Mouse (Mus musculus): Measurements from ENCODE around the gene Sntb2. TPM values are rescaled to one million over a fixed set of nuclear protein-coding genes. Genes with fewer than 3 reads are reported as not detected.
A peak's percentile ranks its signal among the peaks of the same experiment; 100 is the strongest.
"Not testable (repeated sequence)": the region's sequence is repeated elsewhere in the genome, so short reads cannot be mapped to it uniquely, and the experiment has no call there.

Sntb2 gene
- polyA plus RNA-seq, 1 experiment from 2014 or later, result 9.1 TPM

DNA sequence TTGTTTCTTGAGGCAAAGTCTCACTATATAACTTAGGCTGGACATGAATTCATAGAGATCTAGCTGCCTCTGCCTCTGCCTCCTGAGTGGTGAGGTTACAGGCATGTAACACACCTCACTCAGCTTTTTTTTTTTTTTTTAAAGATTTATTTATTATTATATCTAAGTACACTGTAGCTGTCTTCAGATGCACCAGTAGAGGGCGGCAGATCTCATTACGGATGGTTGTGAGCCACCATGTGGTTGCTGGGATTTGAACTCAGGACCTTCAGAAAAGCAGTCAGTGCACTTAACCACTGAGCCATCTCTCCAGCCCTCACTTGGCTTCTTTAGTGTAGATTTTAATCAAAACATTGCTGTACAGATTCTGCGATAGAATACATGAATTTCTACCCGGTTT, 60.8 kb downstream of the Sntb2 start:
- 87% methylated on average over 4 of the region's 4 CpGs for WGBS
- H3K4me1 ChIP-seq (replicated peaks; ENCODE audit: control insufficient read depth, insufficient read depth); H3K27me3 ChIP-seq (ENCODE audit: control insufficient read depth, insufficient read depth, low read length); DNase-seq (ENCODE audit: low spot score); ATAC-seq (ENCODE audit: low FRiP score, low TSS enrichment); H3K36me3 ChIP-seq (ENCODE audit: control insufficient read depth, insufficient read depth, low read length); H3K4me3 ChIP-seq (ENCODE audit: low read depth, low read length); H3K4me2 ChIP-seq (replicated peaks; ENCODE audit: low read depth); H3K27ac ChIP-seq (replicated peaks); H3K9ac ChIP-seq (ENCODE audit: low read length); H3K9me3 ChIP-seq (ENCODE audit: control insufficient read depth, low read length): not testable (repeated sequence)
- peak; percentile 47 for TF ChIP-seq CTCF (IDR thresholded peaks at IDR 0.05; ENCODE audit: low read depth)

GRCm38 (mm10) chr8:106997416-106997815, 61.9 kb downstream of the Sntb2 start:
- WGBS, result 75% methylated on average over 4 of the region's 4 CpGs
- DNase-seq (ENCODE audit: low spot score), result no peak

DNA sequence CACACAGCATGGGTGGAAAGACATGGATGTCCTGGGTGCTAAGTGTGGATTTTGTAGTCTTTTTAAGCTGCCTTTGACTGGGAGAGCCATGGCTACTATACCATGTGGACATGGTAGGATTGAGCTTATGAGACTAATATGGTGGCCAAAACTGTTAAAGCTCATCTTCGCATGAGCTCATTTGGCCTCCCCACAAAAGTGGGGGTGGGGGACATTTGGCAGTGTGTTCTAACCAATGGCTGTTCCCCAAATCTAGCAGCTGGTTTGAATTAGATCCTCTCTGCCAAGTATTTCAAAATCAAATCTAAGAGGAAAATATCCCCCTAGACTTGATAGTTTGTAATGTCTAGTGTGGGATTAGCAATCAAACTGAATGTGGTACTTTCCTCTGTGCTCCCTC, 63.5 kb downstream of the Sntb2 start:
- 74% methylated on average over 1 of the region's 1 CpGs for WGBS
- no peak overlapping the region for H3K4me2 ChIP-seq (replicated peaks; ENCODE audit: low read depth)

More at GRCm38 (mm10) chr8:106997416-106997815, 61.9 kb downstream of the Sntb2 start:
- H3K36me3 ChIP-seq (ENCODE audit: control insufficient read depth, insufficient read depth, low read length), result peaks cover 6% of the 10 kb centered on the region; the same call in 1 of the 2 replicates
- H3K27me3 ChIP-seq (ENCODE audit: control insufficient read depth, insufficient read depth, low read length), result no peaks in the 10 kb centered on the region
- TF ChIP-seq CTCF (IDR thresholded peaks at IDR 0.05; ENCODE audit: low read depth), result no peak
- TF ChIP-seq EP300 (optimal IDR thresholded peaks at IDR 0.05), result no peak
- no peaks in the 10 kb centered on the region for H3K9me3 ChIP-seq (ENCODE audit: control insufficient read depth, low read length)
- no peak overlapping the region for H3K27ac ChIP-seq (replicated peaks)
- H3K4me3 ChIP-seq (ENCODE audit: low read depth, low read length), result no peak overlapping the region
- no peak overlapping the region for H3K9ac ChIP-seq (ENCODE audit: low read length)
- no peak for ATAC-seq (ENCODE audit: low FRiP score, low TSS enrichment)
- no peak overlapping the region for H3K4me2 ChIP-seq (replicated peaks; ENCODE audit: low read depth)
- no peaks in the 10 kb centered on the region for H3K4me1 ChIP-seq (replicated peaks; ENCODE audit: control insufficient read depth, insufficient read depth)

DNA sequence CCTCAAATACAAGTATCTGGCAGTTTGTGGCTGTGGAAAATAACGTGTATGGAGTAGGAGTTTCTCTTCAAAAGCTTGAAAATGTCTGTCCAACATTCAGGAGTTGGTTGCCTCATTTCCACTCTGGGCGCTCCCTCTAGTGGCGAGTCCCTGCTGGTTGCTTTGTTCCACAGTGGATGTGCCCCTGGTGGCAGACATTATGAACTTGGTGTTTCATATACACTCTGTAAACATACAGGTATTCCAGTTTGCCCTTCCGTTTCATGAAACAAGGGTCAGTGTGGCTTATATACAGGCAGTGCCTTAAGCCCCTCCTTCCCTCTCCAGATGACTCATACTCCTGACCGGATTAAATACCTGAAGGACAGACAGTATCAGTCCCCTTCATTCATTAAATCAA, 67.0 kb downstream of the Sntb2 start:
- no peak overlapping the region for H3K9ac ChIP-seq (ENCODE audit: low read length)
- ATAC-seq (ENCODE audit: low FRiP score, low TSS enrichment) (peak; percentile 98), DNase-seq (ENCODE audit: low spot score) (peak; percentile 94)
- 21% methylated on average over 5 of the region's 5 CpGs for WGBS
- no peak overlapping the region for H3K4me3 ChIP-seq (ENCODE audit: low read depth, low read length)
- H3K9me3 ChIP-seq (ENCODE audit: control insufficient read depth, low read length), result no peaks in the 10 kb centered on the region
- peaks cover 2% of the 10 kb centered on the region; the same call in 1 of the 2 replicates for H3K36me3 ChIP-seq (ENCODE audit: control insufficient read depth, insufficient read depth, low read length)
- H3K4me2 ChIP-seq (replicated peaks; ENCODE audit: low read depth), result no peak overlapping the region
- H3K27ac ChIP-seq (replicated peaks), result no peak overlapping the region
- no peaks in the 10 kb centered on the region for H3K4me1 ChIP-seq (replicated peaks; ENCODE audit: control insufficient read depth, insufficient read depth)
- H3K27me3 ChIP-seq (ENCODE audit: control insufficient read depth, insufficient read depth, low read length), result no peaks in the 10 kb centered on the region
- TF ChIP-seq CTCF (IDR thresholded peaks at IDR 0.05; ENCODE audit: low read depth) (peak; percentile 100), EP300 (optimal IDR thresholded peaks at IDR 0.05) (no peak)

More for the DNA sequence above, 63.5 kb downstream of the Sntb2 start:
- Histone ChIP-seq H3K36me3 (ENCODE audit: control insufficient read depth, insufficient read depth, low read length) (peaks cover 6% of the 10 kb centered on the region; the same call in 1 of the 2 replicates), H3K4me1 (replicated peaks; ENCODE audit: control insufficient read depth, insufficient read depth) (no peaks in the 10 kb centered on the region), H3K9ac (ENCODE audit: low read length) (no peak overlapping the region), H3K27ac (replicated peaks) (no peak overlapping the region), H3K4me3 (ENCODE audit: low read depth, low read length) (no peak overlapping the region), H3K9me3 (ENCODE audit: control insufficient read depth, low read length) (no peaks in the 10 kb centered on the region), H3K27me3 (ENCODE audit: control insufficient read depth, insufficient read depth, low read length) (no peaks in the 10 kb centered on the region)
- no peak for TF ChIP-seq EP300 (optimal IDR thresholded peaks at IDR 0.05)
- no peak for TF ChIP-seq CTCF (IDR thresholded peaks at IDR 0.05; ENCODE audit: low read depth)
- ATAC-seq (ENCODE audit: low FRiP score, low TSS enrichment) (no peak; the same call in 1 of the 2 replicates), DNase-seq (ENCODE audit: low spot score) (no peak)

DNA sequence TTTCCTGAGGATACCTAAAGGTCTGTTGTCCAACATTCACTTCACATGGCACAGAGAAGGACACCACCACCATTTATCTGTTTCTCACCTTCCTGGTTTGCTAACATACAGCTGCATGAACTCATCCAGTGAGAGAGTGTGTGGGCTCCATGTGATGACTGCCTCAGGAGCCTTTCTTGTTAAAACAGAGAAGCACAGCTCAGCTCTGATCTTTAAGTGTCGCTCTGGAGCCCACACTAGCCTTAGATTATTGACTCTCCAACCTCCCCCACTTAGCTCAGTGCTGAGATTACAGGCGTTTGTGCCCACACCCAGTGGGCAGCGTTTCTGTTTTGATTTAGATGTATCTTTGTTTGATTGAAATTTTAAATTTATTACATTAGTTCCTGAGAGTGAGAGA, 72.2 kb downstream of the Sntb2 start:
- ATAC-seq (ENCODE audit: low FRiP score, low TSS enrichment) (no peak), DNase-seq (ENCODE audit: low spot score) (no peak)
- Histone ChIP-seq H3K4me2 (replicated peaks; ENCODE audit: low read depth) (no peak overlapping the region), H3K9me3 (ENCODE audit: control insufficient read depth, low read length) (no peaks in the 10 kb centered on the region), H3K27ac (replicated peaks) (no peak overlapping the region), H3K36me3 (ENCODE audit: control insufficient read depth, insufficient read depth, low read length) (peaks cover 6% of the 10 kb centered on the region; the same call in 1 of the 2 replicates), H3K9ac (ENCODE audit: low read length) (no peak overlapping the region), H3K4me3 (ENCODE audit: low read depth, low read length) (no peak overlapping the region), H3K4me1 (replicated peaks; ENCODE audit: control insufficient read depth, insufficient read depth) (no peaks in the 10 kb centered on the region), H3K27me3 (ENCODE audit: control insufficient read depth, insufficient read depth, low read length) (no peaks in the 10 kb centered on the region)
- 75% methylated on average over 3 of the region's 3 CpGs for WGBS
- TF ChIP-seq EP300 (optimal IDR thresholded peaks at IDR 0.05) (no peak), CTCF (IDR thresholded peaks at IDR 0.05; ENCODE audit: low read depth) (no peak)

- TF ChIP-seq CTCF (IDR thresholded peaks at IDR 0.05; ENCODE audit: low read depth), result no peak
- TF ChIP-seq EP300 (optimal IDR thresholded peaks at IDR 0.05), result no peak
- Histone ChIP-seq H3K27me3 (ENCODE audit: control insufficient read depth, insufficient read depth, low read length) (no peaks in the 10 kb centered on the region), H3K4me3 (ENCODE audit: low read depth, low read length) (no peak overlapping the region), H3K4me2 (replicated peaks; ENCODE audit: low read depth) (no peak overlapping the region), H3K36me3 (ENCODE audit: control insufficient read depth, insufficient read depth, low read length) (peaks cover 8% of the 10 kb centered on the region; the same call in 1 of the 2 replicates), H3K9ac (ENCODE audit: low read length) (no peak overlapping the region), H3K27ac (replicated peaks) (no peak overlapping the region), H3K4me1 (replicated peaks; ENCODE audit: control insufficient read depth, insufficient read depth) (no peaks in the 10 kb centered on the region), H3K9me3 (ENCODE audit: control insufficient read depth, low read length) (no peaks in the 10 kb centered on the region)
- ATAC-seq (ENCODE audit: low FRiP score, low TSS enrichment) (no peak), DNase-seq (ENCODE audit: low spot score) (no peak)
- WGBS, result 81% methylated on average over 2 of the region's 2 CpGs
Measured at GRCm38 (mm10) chr8:107012666-107013065, 77.1 kb downstream of the Sntb2 start.
